Mouse (Mus musculus): ENCODE measurements around the gene Hist1h2bf. TPM values are rescaled to one million over a fixed set of nuclear protein-coding genes. Genes with fewer than 3 reads are reported as not detected.
"Not testable (repeated sequence)": the region's sequence is repeated elsewhere in the genome, so short reads cannot be mapped to it uniquely, and the experiment has no call there.

Gene Hist1h2bf
- polyA plus RNA-seq, 1 experiment from 2014 or later, result 4.5 TPM

DNA sequence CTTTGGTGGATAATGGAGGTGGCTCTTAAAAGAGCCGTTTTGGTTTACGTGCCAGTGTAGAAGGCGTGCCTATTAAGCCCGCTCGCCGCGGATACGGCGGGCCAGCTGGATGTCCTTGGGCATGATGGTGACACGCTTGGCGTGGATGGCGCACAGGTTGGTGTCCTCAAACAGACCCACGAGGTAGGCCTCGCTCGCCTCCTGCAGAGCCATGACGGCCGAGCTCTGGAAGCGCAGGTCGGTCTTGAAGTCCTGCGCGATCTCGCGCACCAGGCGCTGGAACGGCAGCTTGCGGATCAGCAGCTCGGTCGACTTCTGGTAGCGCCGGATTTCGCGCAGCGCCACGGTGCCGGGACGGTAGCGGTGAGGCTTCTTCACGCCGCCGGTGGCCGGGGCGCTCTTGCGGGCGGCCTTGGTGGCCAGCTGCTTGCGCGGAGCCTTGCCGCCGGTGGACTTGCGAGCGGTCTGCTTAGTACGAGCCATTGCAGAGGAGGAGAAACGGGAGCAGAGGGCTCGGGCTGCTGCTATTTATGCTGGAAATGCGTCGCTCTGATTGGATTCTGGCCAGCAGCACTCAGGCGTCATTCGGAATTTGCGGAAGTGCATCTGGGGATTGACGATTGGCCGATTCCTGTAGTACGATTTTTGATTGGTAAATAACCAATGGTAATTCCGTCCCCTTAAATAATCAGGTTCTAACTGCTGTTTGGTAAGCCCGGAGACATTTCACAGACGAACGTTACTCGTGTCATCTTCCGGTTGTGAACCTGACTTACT lies 11.9 kb downstream of the Hist1h2bf start, which contains the start of gene Hist1h3e:
TSS of gene Hist1h3e (minus strand) at position 487 of the 777 bp plus-strand sequence.
- WGBS, result under 1% methylated on average over 59 of the region's 67 CpGs
- not testable (repeated sequence) for H3K36me3 ChIP-seq; H3K9me3 ChIP-seq; H3K4me1 ChIP-seq (replicated peaks); H3K27me3 ChIP-seq
- peak within 1 kb of the TSS; percentile 67 for H3K4me2 ChIP-seq (replicated peaks)
- H3K9ac ChIP-seq (replicated peaks), result peak within 1 kb of the TSS; percentile 74
- peak; percentile 98 for ATAC-seq
- peak within 1 kb of the TSS; percentile 98 for H3K27ac ChIP-seq
- H3K4me3 ChIP-seq (replicated peaks), result peak within 1 kb of the TSS; percentile 47

DNA sequence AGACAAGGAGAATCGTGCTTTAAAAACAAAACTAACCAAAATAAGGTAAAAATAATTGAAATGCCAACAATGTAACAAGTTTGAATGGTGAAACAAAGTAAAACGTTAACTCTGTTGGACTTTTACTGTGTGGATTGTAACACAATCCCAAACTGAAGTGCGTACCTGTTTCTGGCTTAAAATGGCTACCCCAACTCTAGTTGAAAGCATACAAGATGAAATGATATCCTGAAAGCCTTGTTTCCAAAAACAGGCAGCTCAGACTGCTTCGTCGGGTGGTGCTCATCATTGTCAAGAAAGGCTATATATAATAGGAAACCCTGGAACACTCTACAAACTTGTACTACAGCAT lies 12.5 kb downstream of the Hist1h2bf start:
- not testable (repeated sequence) for H3K36me3 ChIP-seq, H3K9me3 ChIP-seq, H3K27me3 ChIP-seq, ATAC-seq
- Histone ChIP-seq H3K4me3 (replicated peaks) (peak overlapping the region; percentile 47), H3K9ac (replicated peaks) (peak overlapping the region; percentile 74; the same call in 1 of the 2 replicates), H3K27ac (peak overlapping the region; percentile 98), H3K4me2 (replicated peaks) (peak overlapping the region; percentile 67), H3K4me1 (replicated peaks) (peaks cover 11% of the 10 kb centered on the region)
- WGBS, result 0% methylated on average over 2 of the region's 5 CpGs

DNA sequence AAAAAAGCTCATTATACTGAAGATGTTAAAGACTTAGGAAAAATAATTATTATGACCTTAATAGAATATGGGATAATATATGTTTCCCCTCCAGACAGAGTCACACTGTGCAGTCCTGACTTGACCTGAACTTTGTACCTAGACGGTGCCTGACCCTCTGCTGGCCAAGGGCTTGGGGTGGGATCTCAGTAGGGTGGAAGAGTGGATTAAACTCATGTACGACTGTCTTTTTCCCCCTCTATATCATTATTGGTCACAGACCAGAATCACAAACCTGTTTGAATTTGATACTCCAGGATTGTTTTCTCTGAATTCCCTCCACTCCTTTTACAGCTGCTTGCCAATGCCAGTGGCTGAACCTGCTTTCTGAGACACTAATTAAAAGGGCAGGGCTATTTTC lies 13.3 kb downstream of the Hist1h2bf start:
- H3K27me3 ChIP-seq; H3K27ac ChIP-seq; H3K9me3 ChIP-seq; H3K36me3 ChIP-seq; ATAC-seq; H3K9ac ChIP-seq (replicated peaks); H3K4me3 ChIP-seq (replicated peaks): not testable (repeated sequence)
- H3K4me1 ChIP-seq (replicated peaks), result peaks cover 14% of the 10 kb centered on the region
- H3K4me2 ChIP-seq (replicated peaks), result peak overlapping the region; percentile 22
- 15% methylated on average over 2 of the region's 2 CpGs for WGBS

DNA sequence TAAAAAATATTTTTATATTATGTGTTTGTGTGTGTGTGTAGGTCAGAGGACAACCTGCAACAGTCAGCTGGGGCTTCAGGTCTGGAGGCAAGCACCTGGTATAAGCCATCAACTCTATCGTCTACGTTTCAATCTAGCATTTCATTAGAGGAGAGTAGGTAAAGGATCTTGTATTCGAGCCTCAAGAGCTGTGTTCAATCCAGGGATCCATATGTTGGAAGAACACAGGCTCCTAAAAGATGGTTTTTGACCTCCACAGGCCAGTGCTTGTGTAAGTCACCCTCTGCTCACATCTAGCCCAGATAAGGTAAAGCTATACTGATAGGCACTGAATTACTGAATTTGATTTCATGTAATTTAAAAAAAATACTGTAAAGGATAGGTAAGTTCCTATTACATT lies 17.1 kb downstream of the Hist1h2bf start:
- no peak for ATAC-seq
- H3K27ac ChIP-seq, result no peak overlapping the region; the same call in 1 of the 2 replicates
- peaks cover 29% of the 10 kb centered on the region for H3K4me1 ChIP-seq (replicated peaks)
- 77% methylated on average over 3 of the region's 3 CpGs for WGBS
- no peaks in the 10 kb centered on the region for H3K9me3 ChIP-seq
- H3K27me3 ChIP-seq, result no peaks in the 10 kb centered on the region
- no peak overlapping the region for H3K4me3 ChIP-seq (replicated peaks)
- H3K36me3 ChIP-seq, result no peaks in the 10 kb centered on the region
- H3K9ac ChIP-seq (replicated peaks), result no peak overlapping the region
- H3K4me2 ChIP-seq (replicated peaks), result 0 out of 2 replicates have a peak overlapping the region, but pooled peaks have one; percentile 20

DNA sequence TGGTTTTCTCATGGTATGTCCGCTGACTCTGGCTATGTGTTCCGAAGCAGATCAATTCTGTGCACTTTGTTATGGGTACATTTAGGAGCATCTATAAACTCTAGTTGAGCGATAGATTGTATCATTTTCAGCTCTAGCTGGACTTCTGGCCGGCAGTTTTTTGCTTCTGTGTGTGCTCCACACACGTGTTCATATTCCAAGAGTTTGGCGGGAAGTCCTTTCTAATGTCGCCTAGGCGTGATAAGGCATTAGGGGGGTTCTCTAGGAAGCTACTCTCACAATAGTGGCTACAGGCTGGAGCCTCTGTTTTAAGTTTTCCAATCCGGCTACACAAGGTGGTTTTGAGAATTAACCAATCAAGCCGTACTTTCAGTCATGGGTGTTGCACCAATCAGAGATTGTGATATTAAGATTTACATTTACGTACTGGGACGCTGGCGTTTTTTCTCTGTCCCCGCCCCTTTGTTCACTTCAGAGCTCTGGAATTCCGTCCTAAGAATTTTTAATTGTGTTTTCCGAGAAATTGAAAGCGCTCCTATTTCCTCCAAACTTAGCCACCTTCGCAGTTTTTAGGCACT lies 18.1 kb downstream of the Hist1h2bf start:
- no peaks in the 10 kb centered on the region for H3K36me3 ChIP-seq
- H3K27me3 ChIP-seq, result no peaks in the 10 kb centered on the region
- H3K4me3 ChIP-seq (replicated peaks), result peak overlapping the region; percentile 55
- under 1% methylated on average over 18 of the region's 18 CpGs for WGBS
- H3K27ac ChIP-seq, result peak overlapping the region; percentile 91
- peak overlapping the region; percentile 78 for H3K9ac ChIP-seq (replicated peaks)
- no peaks in the 10 kb centered on the region for H3K9me3 ChIP-seq
- peak; percentile 84 for ATAC-seq
- H3K4me2 ChIP-seq (replicated peaks), result peak overlapping the region; percentile 100
- H3K4me1 ChIP-seq (replicated peaks), result peaks cover 35% of the 10 kb centered on the region

DNA sequence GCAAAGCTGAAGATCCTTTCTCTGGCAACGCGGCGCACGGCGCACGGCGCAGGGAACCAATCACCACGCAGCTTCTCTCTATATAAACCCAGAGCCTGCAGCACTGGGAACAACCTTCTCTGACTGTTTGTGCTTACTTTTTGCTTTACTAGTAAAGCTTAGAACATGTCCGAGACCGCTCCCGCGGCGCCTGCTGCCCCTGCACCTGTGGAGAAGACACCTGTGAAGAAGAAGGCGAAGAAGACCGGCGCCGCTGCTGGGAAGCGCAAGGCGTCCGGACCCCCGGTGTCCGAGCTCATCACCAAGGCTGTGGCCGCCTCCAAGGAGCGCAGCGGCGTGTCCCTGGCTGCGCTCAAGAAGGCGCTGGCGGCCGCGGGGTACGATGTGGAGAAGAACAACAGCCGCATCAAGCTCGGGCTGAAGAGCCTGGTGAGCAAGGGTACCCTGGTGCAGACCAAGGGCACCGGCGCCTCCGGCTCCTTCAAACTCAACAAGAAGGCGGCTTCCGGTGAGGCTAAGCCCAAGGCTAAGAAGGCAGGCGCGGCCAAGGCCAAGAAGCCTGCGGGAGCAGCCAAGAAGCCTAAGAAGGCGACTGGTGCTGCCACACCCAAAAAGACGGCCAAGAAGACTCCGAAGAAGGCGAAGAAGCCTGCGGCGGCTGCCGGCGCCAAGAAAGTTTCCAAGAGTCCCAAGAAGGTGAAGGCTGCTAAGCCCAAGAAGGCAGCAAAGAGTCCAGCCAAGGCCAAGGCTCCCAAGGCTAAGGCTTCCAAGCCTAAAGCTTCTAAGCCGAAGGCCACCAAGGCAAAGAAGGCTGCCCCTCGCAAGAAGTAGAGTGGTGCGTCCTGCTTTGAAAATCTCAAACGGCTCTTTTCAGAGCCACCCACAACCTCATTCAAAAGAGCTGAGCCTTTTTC lies 18.8 kb downstream of the Hist1h2bf start:
- Histone ChIP-seq H3K9me3 (no peaks in the 10 kb centered on the region), H3K4me3 (replicated peaks) (peak overlapping the region; percentile 55), H3K4me2 (replicated peaks) (peak overlapping the region; percentile 100), H3K27ac (peak overlapping the region; percentile 91), H3K9ac (replicated peaks) (peak overlapping the region; percentile 78), H3K27me3 (no peaks in the 10 kb centered on the region), H3K36me3 (no peaks in the 10 kb centered on the region), H3K4me1 (replicated peaks) (peaks cover 36% of the 10 kb centered on the region)
- under 1% methylated on average over 53 of the region's 54 CpGs for WGBS
- ATAC-seq, result peak; percentile 77

DNA sequence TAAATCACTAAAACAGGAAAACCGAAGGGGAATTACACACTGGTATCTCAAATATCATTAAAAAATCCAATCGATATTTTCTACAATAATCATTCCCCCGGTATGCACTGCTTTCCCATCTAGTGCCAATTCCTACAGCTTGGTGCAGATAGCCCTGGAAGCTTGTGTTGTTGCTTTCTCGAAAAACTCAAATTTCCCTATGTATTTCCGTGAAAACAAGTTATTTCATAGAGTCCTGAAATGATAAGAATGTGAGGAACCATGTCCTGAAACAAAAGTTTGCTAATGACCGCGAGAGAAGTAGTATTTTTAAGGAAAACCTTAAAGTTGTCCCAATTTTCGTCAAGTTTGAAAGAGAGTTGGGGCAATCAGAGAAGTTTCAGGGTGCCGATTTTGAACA lies 19.6 kb downstream of the Hist1h2bf start:
- no peaks in the 10 kb centered on the region for H3K36me3 ChIP-seq
- peaks cover 36% of the 10 kb centered on the region for H3K4me1 ChIP-seq (replicated peaks)
- H3K9ac ChIP-seq (replicated peaks), result peak overlapping the region; percentile 78
- 25% methylated on average over 9 of the region's 9 CpGs for WGBS
- no peaks in the 10 kb centered on the region for H3K27me3 ChIP-seq
- peak overlapping the region; percentile 91 for H3K27ac ChIP-seq
- peak overlapping the region; percentile 55 for H3K4me3 ChIP-seq (replicated peaks)
- H3K4me2 ChIP-seq (replicated peaks), result peak overlapping the region; percentile 100
- H3K9me3 ChIP-seq, result no peaks in the 10 kb centered on the region
- ATAC-seq, result no peak

DNA sequence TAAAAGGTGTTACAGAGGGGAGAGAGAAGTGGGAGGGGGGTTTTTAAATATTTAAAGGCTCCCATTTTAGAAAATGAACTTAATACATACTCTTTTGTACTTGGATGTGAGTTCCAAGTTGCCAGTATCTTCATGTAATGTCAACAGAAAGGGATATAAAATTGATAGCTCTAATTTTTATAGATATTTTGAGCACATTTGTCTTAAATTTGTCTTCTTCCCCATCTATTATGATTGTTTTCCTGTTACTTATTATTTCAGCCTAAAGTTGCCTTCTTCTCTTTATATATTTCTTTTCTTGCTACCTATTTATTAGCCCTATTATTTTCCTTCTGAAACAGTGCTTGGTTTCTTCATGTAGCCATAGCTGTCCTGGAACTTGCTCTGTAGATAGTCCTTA lies 21.0 kb downstream of the Hist1h2bf start, which contains the start of gene Hist1h1d:
TSS of gene Hist1h1d (plus strand) at position 301 of the 400 bp plus-strand sequence.
- Histone ChIP-seq H3K9ac (replicated peaks) (no peak within 1 kb of the TSS), H3K4me1 (replicated peaks) (peaks cover 36% of the 10 kb centered on the region), H3K9me3 (no peaks in the 10 kb centered on the region), H3K36me3 (no peaks in the 10 kb centered on the region), H3K4me3 (replicated peaks) (no peak within 1 kb of the TSS), H3K27me3 (no peaks in the 10 kb centered on the region), H3K27ac (peak within 1 kb of the TSS; percentile 91), H3K4me2 (replicated peaks) (0 out of 2 replicates have a peak within 1 kb of the TSS, but pooled peaks have one; percentile 65)
- ATAC-seq, result no peak

DNA sequence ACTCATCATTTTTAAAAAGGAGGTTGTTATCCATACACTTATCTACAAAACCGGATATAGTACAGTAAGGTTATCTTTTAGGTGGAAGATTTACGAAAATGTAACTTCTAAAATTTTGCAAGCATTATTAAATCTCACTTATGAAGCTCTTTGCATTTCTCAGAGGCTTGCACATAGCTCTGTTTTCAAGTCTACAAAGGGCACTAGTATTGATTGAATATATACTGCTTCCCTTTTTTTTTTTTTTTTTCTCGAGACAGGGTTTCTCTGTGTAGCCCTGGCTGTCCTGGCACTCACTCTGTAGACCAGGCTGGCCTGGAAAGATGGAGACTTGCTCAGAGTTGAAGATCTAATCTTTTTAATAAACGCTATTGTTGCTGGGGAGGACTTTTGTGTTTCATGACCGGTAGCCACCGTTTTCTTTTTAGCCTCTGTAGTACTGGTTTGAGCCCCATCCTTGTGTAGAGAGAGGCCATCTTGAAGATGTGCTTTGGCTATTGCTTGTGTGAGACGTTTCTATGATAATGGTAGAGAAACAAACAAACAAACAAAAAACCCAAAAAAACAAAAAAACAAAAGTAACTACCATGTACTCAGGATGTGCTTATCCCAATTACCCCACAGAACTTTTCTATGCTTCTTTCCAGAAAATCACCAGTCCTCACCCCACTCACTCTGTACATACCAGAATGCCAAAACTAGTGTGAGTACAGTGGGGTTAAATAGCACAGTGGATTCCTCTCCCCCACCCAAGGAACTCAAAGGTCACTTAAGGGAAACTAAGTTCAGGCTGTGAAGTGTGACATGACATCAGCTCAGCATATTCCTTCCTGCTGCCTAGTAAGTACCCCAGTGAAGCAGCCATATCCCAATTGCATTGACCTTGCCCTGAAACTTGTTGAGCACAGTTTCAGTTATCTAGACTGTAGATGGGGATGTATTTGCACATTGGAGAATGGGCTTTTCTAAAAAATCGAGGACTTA lies 21.8 kb downstream of the Hist1h2bf start:
- H3K9ac ChIP-seq (replicated peaks), result peak overlapping the region; percentile 59; the same call in 1 of the 2 replicates
- H3K27ac ChIP-seq, result peak overlapping the region; percentile 90
- no peaks in the 10 kb centered on the region for H3K36me3 ChIP-seq
- peak overlapping the region; percentile 65 for H3K4me2 ChIP-seq (replicated peaks)
- ATAC-seq, result no peak; the same call in 1 of the 2 replicates
- no peaks in the 10 kb centered on the region for H3K9me3 ChIP-seq
- H3K4me1 ChIP-seq (replicated peaks), result peaks cover 36% of the 10 kb centered on the region
- peak overlapping the region; percentile 47 for H3K4me3 ChIP-seq (replicated peaks)
- no peaks in the 10 kb centered on the region for H3K27me3 ChIP-seq
- WGBS, result 53% methylated on average over 8 of the region's 8 CpGs

DNA sequence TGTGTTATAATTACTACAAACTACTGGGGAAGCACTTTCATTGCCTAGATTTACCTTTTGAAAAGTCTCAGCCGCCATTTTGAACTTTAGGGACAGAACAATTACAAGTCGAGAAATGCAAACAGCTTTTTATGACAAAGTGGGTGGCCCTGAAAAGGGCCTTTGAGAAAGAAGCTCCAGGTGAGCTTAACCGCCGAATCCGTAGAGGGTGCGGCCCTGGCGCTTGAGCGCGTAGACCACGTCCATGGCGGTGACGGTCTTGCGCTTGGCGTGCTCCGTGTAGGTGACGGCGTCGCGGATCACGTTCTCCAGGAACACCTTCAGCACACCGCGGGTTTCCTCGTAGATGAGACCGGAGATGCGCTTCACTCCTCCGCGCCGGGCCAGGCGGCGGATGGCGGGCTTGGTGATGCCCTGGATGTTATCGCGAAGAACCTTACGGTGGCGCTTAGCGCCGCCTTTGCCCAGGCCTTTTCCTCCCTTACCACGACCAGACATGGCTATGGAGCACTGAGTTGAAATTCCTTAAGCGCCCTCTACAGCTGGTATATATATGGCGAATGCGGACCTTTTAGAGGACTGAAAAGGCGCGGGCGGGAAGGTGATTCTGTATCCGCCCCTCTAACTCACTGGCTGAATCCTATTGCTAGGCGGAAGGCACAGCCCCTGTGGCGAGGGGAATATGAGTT lies 22.7 kb downstream of the Hist1h2bf start, which contains the start of gene Hist1h4f:
TSS of gene Hist1h4f (minus strand) at position 503 of the 689 bp plus-strand sequence.
- H3K9me3 ChIP-seq, H3K36me3 ChIP-seq, H3K27me3 ChIP-seq: not testable (repeated sequence)
- H3K4me3 ChIP-seq (replicated peaks), result peak within 1 kb of the TSS; percentile 47
- peak; percentile 89 for ATAC-seq
- H3K27ac ChIP-seq, result peak within 1 kb of the TSS; percentile 90
- peaks cover 31% of the 10 kb centered on the region for H3K4me1 ChIP-seq (replicated peaks)
- H3K4me2 ChIP-seq (replicated peaks), result peak within 1 kb of the TSS; percentile 65
- under 1% methylated on average over 47 of the region's 47 CpGs for WGBS
- H3K9ac ChIP-seq (replicated peaks), result peak within 1 kb of the TSS; percentile 59

All from midbrain, embryonic 13.5 days (tissue).